8 mouse cellular contexts compared by ENCODE assay signal in genomic region chr8:60632250-60632932, GRCm38 (mm10). TPM values are rescaled to one million over a fixed set of nuclear protein-coding genes. Genes with fewer than 3 reads are reported as not detected.
A peak's percentile ranks its signal among the peaks of the same experiment; 100 is the strongest.
DNase-seq lines count a peak whose midpoint lies in the region; ATAC-seq lines count a peak whose summit lies in the region.

TSS of gene Mfap3l (plus strand) at chr8:60632827.

- intact Hi-C loops in gastrocnemius, postnatal 14 days (cut with DNase I; ENCODE audit: low total_unique reads), result no loop called here

- ATAC-seq in megakaryocyte, adult 5-6 weeks (ENCODE audit: poor library complexity, severe bottlenecking), result peak; percentile 86

- peak; percentile 97 for DNase-seq in adrenal gland, adult 2 months
- peak; percentile 94 for DNase-seq in embryo, embryonic 11 days
- DNase-seq in gastrocnemius, postnatal 14 days, result peak; percentile 91
- peak; percentile 55 for DNase-seq in induced T-regulatory cell, adult 2 months (ENCODE audit: low read depth)
- peak; percentile 80 to 96 for DNase-seq in left cerebral cortex, adult 8-10 months (ENCODE audit: low spot score in 2 of 2)
- peak; percentile 96 for DNase-seq in right cerebral cortex, adult 18-20 months
- peak; percentile 67 for DNase-seq in urinary bladder, postnatal 10 days (ENCODE audit: low spot score)

RNA-seq across cellular contexts. Expression of gene Mfap3l, which starts in this region (rescaled TPM):
- 1 to 10 TPM; 2.8 to 3.0 TPM for total RNA-seq in adrenal gland, adult 2 months (2021)
- polyA plus RNA-seq in adrenal gland, adult 2 months (2012; rRNA removed), result 0.15 and 0.43 TPM in 2 replicates
- total RNA-seq in gastrocnemius, postnatal 14 days (2021), result 1 to 10 TPM; 3.3 to 5.8 TPM
- total RNA-seq in left cerebral cortex, adult 8-10 months (2022), result 10 to 100 TPM; 56.4 to 59.5 (median 56.5) TPM
- total RNA-seq in megakaryocyte, adult 5-6 weeks (2015), result 1.0 and 1.4 TPM in 2 replicates
- 0.81 and 0.84 TPM in 2 replicates for total RNA-seq in megakaryocyte, adult 5-6 weeks (2017)

Comparison
In these comparisons a context has a peak if more than half of its experiments do, and no peak if none do; other contexts are left out.
1. Peak in every context shown above with its lines: DNase-seq and ATAC-seq.
2. RNA of gene Mfap3l (total RNA-seq): 56.4 to 59.5 TPM in left cerebral cortex, adult 8-10 months; 3.3 to 5.8 TPM in gastrocnemius, postnatal 14 days, 2.8 to 3.0 TPM in adrenal gland, adult 2 months and 0.81 to 1.4 TPM in megakaryocyte, adult 5-6 weeks; every median in the first group is over 4 times any median in the second.